Mouse (Mus musculus) myocyte (in vitro differentiated cells): ENCODE measurements around the gene Snx13. TPM values are rescaled to one million over a fixed set of nuclear protein-coding genes. Genes with fewer than 3 reads are reported as not detected.
A peak's percentile ranks its signal among the peaks of the same experiment; 100 is the strongest.

Experiments used
- H3K27me3 ChIP-seq: one replicate; pipeline ENCODE4 v1.6.1; 2011; ENCODE audit not compliant: control insufficient read depth, insufficient read depth, insufficient read length
- H3K36me3 ChIP-seq: one replicate; pipeline ENCODE4 v1.6.1; 2011; ENCODE audit not compliant: control insufficient read depth, insufficient read depth
- H3K4me2 ChIP-seq: one replicate; pipeline ENCODE4 v1.6.1; 2011; ENCODE audit warnings: low read depth, control low read depth
- H3K4me3 ChIP-seq: one replicate; pipeline ENCODE4 v1.5.1; 2011; ENCODE audit warnings: mild to moderate bottlenecking, control low read depth, moderate library complexity
- H3K79me2 ChIP-seq: one replicate; pipeline ENCODE4 v1.6.1; 2011; ENCODE audit not compliant: control insufficient read depth, insufficient read depth
- H3ac ChIP-seq: one replicate; pipeline ENCODE4 v1.6.1; 2011; ENCODE audit not compliant: control insufficient read depth, insufficient read length
- CEBPB ChIP-seq: IDR thresholded peaks from 2 replicates; pipeline ENCODE4 v1.6.1; 2011; ENCODE audit warnings: mild to moderate bottlenecking, moderate library complexity; ENCODE audit not compliant: poor library complexity, insufficient read depth, severe bottlenecking
- E2F4 ChIP-seq: IDR thresholded peaks from one replicate; pipeline ENCODE4 v1.6.1; 2011; ENCODE audit warnings: mild to moderate bottlenecking, control low read depth, moderate library complexity; ENCODE audit not compliant: insufficient read depth
- MAX ChIP-seq: IDR thresholded peaks from one replicate; pipeline ENCODE4 v1.6.1; 2011; ENCODE audit warnings: low read depth, mild to moderate bottlenecking, control low read depth
- MYOD1 ChIP-seq, 3 experiments: IDR thresholded peaks; one replicate each; pipeline ENCODE4 v1.6.1; 2011; ENCODE audit warnings: control low read depth in 2 of 3, low read depth in 2 of 3, mild to moderate bottlenecking in 2 of 3, moderate library complexity in 1 of 3; ENCODE audit not compliant: insufficient read length in 2 of 3, control insufficient read depth in 1 of 3
- MYOG ChIP-seq, 3 experiments: IDR thresholded peaks; one replicate each; pipeline ENCODE4 v1.6.1; 2011; ENCODE audit warnings: control low read depth in 2 of 3, low read depth in 2 of 3, mild to moderate bottlenecking in 2 of 3; ENCODE audit not compliant: insufficient read length in 2 of 3, control insufficient read depth in 1 of 3, insufficient read depth in 1 of 3
- POLR2A ChIP-seq: IDR thresholded peaks from one replicate; pipeline ENCODE4 v1.6.1; 2011; ENCODE audit warnings: low read depth, mild to moderate bottlenecking, control low read depth, moderate library complexity; ENCODE audit not compliant: insufficient read length
- POLR2AphosphoS2 ChIP-seq: IDR thresholded peaks from one replicate; pipeline ENCODE4 v1.6.1; 2011; ENCODE audit warnings: low read depth, control low read depth; ENCODE audit not compliant: insufficient read length
- REST ChIP-seq: IDR thresholded peaks from one replicate; pipeline ENCODE4 v1.6.1; 2011; ENCODE audit warnings: mild to moderate bottlenecking, control low read depth, moderate library complexity; ENCODE audit not compliant: insufficient read depth, insufficient read length
- SRF ChIP-seq: IDR thresholded peaks from one replicate; pipeline ENCODE4 v1.6.1; 2011; ENCODE audit warnings: low read depth; ENCODE audit not compliant: control insufficient read depth, insufficient read length
- TCF12 ChIP-seq: IDR thresholded peaks from one replicate; pipeline ENCODE4 v1.6.1; 2011; ENCODE audit warnings: mild to moderate bottlenecking, control low read depth; ENCODE audit not compliant: poor library complexity, insufficient read depth, severe bottlenecking
- TCF3 ChIP-seq: IDR thresholded peaks from one replicate; pipeline ENCODE4 v1.6.1; 2011; ENCODE audit warnings: low read depth, control low read depth; ENCODE audit not compliant: insufficient read length
- USF1 ChIP-seq: IDR thresholded peaks from one replicate; pipeline ENCODE4 v1.6.1; 2011; ENCODE audit warnings: low read depth, mild to moderate bottlenecking, control low read depth, moderate library complexity
- polyA plus RNA-seq: library from polyadenylated mRNA; unstranded; fragments of >200 nt; fragmentation: generic; extraction: Trizol; gene quantifications from one replicate; pipeline ENCODE4 v1.2.1, GENCODE M21; 2012; ENCODE audit warnings: missing spikeins

The Snx13 gene
- polyA plus RNA-seq, 1 experiment, result 7.4 TPM

- TF ChIP-seq CEBPB (no peak), REST (no peak), MYOD1 (IDR thresholded peaks at IDR 0.05; ENCODE audit: control insufficient read depth in 1 of 3, insufficient read length in 2 of 3, low read depth in 2 of 3) (no peak), USF1 (no peak), MYOG (IDR thresholded peaks at IDR 0.05; ENCODE audit: control insufficient read depth in 1 of 3, insufficient read depth in 1 of 3, insufficient read length in 2 of 3, low read depth in 2 of 3) (no peak), POLR2AphosphoS2 (no peak), TCF3 (no peak), MAX (no peak), SRF (no peak), TCF12 (no peak)
These were observed 8.1 kb upstream of the Snx13 start for GRCm38 (mm10) chr12:35038668-35039570.

GRCm38 (mm10) chr12:35039571-35039936 lies 7.4 kb upstream of the Snx13 start:
- no peak overlapping the region for H3K4me3 ChIP-seq
- TF ChIP-seq MYOG (IDR thresholded peaks at IDR 0.05; ENCODE audit: control insufficient read depth in 1 of 3, insufficient read depth in 1 of 3, insufficient read length in 2 of 3, low read depth in 2 of 3) (no peak), TCF12 (no peak), USF1 (no peak), E2F4 (no peak), POLR2A (no peak), CEBPB (no peak)
- H3K36me3 ChIP-seq, result no peaks in the 10 kb centered on the region
- no peak overlapping the region for H3K4me2 ChIP-seq
- no peak overlapping the region for H3ac ChIP-seq
- H3K27me3 ChIP-seq, result no peaks in the 10 kb centered on the region
- H3K79me2 ChIP-seq, result no peaks in the 10 kb centered on the region

More at GRCm38 (mm10) chr12:35038668-35039570, 8.1 kb upstream of the Snx13 start:
- Histone ChIP-seq H3K36me3 (no peaks in the 10 kb centered on the region), H3K4me2 (no peak overlapping the region), H3ac (no peak overlapping the region), H3K79me2 (no peaks in the 10 kb centered on the region), H3K27me3 (no peaks in the 10 kb centered on the region), H3K4me3 (no peak overlapping the region)

GRCm38 (mm10) chr12:35041964-35042363 lies 5.0 kb upstream of the Snx13 start:
- Histone ChIP-seq H3K27me3 (no peaks in the 10 kb centered on the region), H3ac (no peak overlapping the region), H3K79me2 (no peaks in the 10 kb centered on the region), H3K4me3 (no peak overlapping the region), H3K4me2 (no peak overlapping the region), H3K36me3 (no peaks in the 10 kb centered on the region)
- TF ChIP-seq POLR2AphosphoS2 (no peak), E2F4 (no peak), USF1 (no peak), MYOD1 (IDR thresholded peaks at IDR 0.05; ENCODE audit: control insufficient read depth in 1 of 3, insufficient read length in 2 of 3, low read depth in 2 of 3) (no peak), SRF (no peak), TCF12 (no peak), REST (no peak), TCF3 (no peak), POLR2A (no peak), CEBPB (no peak), MAX (no peak), MYOG (IDR thresholded peaks at IDR 0.05; ENCODE audit: control insufficient read depth in 1 of 3, insufficient read depth in 1 of 3, insufficient read length in 2 of 3, low read depth in 2 of 3) (no peak)

GRCm38 (mm10) chr12:35046310-35046998 lies 532 bp upstream of the Snx13 start:
- Histone ChIP-seq H3K27me3 (no peaks in the 10 kb centered on the region), H3ac (peak overlapping the region; percentile 76), H3K79me2 (peaks cover 39% of the 10 kb centered on the region), H3K4me2 (peak overlapping the region; percentile 70), H3K36me3 (no peaks in the 10 kb centered on the region), H3K4me3 (peak overlapping the region; percentile 74)
- TF ChIP-seq TCF3 (no peak), MYOD1 (IDR thresholded peaks at IDR 0.05; ENCODE audit: control insufficient read depth in 1 of 3, insufficient read length in 2 of 3, low read depth in 2 of 3) (no peak), SRF (no peak), USF1 (no peak), MAX (no peak)
